In genomic region chr17:65604315-65604714, GRCm38 (mm10) we compare ENCODE assay signal across 21 mouse cellular contexts. TPM values are rescaled to one million over a fixed set of nuclear protein-coding genes. Genes with fewer than 3 reads are reported as not detected.
A peak's percentile ranks its signal among the peaks of the same experiment; 100 is the strongest.
DNase-seq lines count a peak whose midpoint lies in the region; ATAC-seq and TF ChIP-seq lines count a peak whose summit lies in the region.
"Had no signal": no experiment of that assay in that cellular context is flagged by ENCODE, and none has a peak within 500 bp of the region (broad histone marks: within the 10 kb centered on the region; RNA-seq: fewer than 3 reads in every experiment).

No protein-coding gene starts in this region.

- no peaks in the 10 kb centered on the region for H3K9me3 ChIP-seq in stomach, postnatal 0 days (ENCODE audit: control insufficient read depth, low read length)
- H3K9me3 ChIP-seq: forebrain, embryonic 13.5 days; limb, embryonic 10.5 days had no signal

- peak; percentile 22 for DNase-seq in lung, postnatal 36 days
- DNase-seq in lung, postnatal 4 days, result no peak
- peak; percentile 27 for DNase-seq in fibroblast of lung, adult 2 months (ENCODE audit: low read depth)
- no peak for DNase-seq in stomach, postnatal 0 days (ENCODE audit: low spot score)
- no peak for DNase-seq in layer of hippocampus, adult 8-10 months (ENCODE audit: low spot score in 2 of 2)
- no peak for DNase-seq in layer of hippocampus, adult 9-10 months (ENCODE audit: low spot score)
- no peak for DNase-seq in frontal cortex, adult 2 months (ENCODE audit: extremely low spot score in 1 of 2, low spot score in 1 of 2)
- DNase-seq: adrenal gland, postnatal 14 days; heart, adult 18-20 months; heart, postnatal 10 days; layer of hippocampus, postnatal 36 days; right cerebral cortex, postnatal 14 days; thymus, adult 18-20 months had no signal

- H3K36me3 ChIP-seq in macrophage (ENCODE audit: inconsistent target), result no peaks in the 10 kb centered on the region
- H3K36me3 ChIP-seq in stomach, postnatal 0 days (ENCODE audit: control insufficient read depth, insufficient read depth, low read length), result no peaks in the 10 kb centered on the region

- TF ChIP-seq CTCF in stomach, postnatal 0 days (IDR thresholded peaks at IDR 0.05; ENCODE audit: low read depth), result no peak

- peak overlapping the region; percentile 13; the same call in 1 of the 2 replicates for H3K27ac ChIP-seq in macrophage
- no peak overlapping the region for H3K27ac ChIP-seq in stomach, postnatal 0 days (replicated peaks)
- H3K27ac ChIP-seq: forebrain, embryonic 13.5 days; hindbrain, postnatal 0 days; limb, embryonic 10.5 days had no signal

- no peak overlapping the region for H3K9ac ChIP-seq in stomach, postnatal 0 days (ENCODE audit: low read length)
- H3K9ac ChIP-seq: forebrain, embryonic 13.5 days had no signal

- no peak overlapping the region for H3K4me2 ChIP-seq in stomach, postnatal 0 days (replicated peaks; ENCODE audit: low read depth)
- H3K4me2 ChIP-seq: forebrain, embryonic 13.5 days had no signal

- H3K79me2 ChIP-seq in macrophage (ENCODE audit: inconsistent target), result peaks cover 100% of the 10 kb centered on the region

- no peaks in the 10 kb centered on the region for H3K27me3 ChIP-seq in stomach, postnatal 0 days (ENCODE audit: control insufficient read depth, insufficient read depth, low read length)
- H3K27me3 ChIP-seq: forebrain, embryonic 13.5 days had no signal

- ATAC-seq in stomach, postnatal 0 days (ENCODE audit: low FRiP score, low TSS enrichment), result peak; percentile 63
- ATAC-seq: forebrain, embryonic 13.5 days; hindbrain, postnatal 0 days had no signal

- no peak for TF ChIP-seq EP300 in stomach, postnatal 0 days (optimal IDR thresholded peaks at IDR 0.05)

- no peak overlapping the region for H3K4me3 ChIP-seq in macrophage (ENCODE audit: inconsistent target)
- H3K4me3 ChIP-seq in stomach, postnatal 0 days (ENCODE audit: low read depth, low read length), result no peak overlapping the region
- H3K4me3 ChIP-seq: forebrain, embryonic 13.5 days; limb, embryonic 10.5 days had no signal

- H3K4me1 ChIP-seq in stomach, postnatal 0 days (replicated peaks; ENCODE audit: control insufficient read depth, insufficient read depth), result peaks cover 14% of the 10 kb centered on the region

RNA-seq across cellular contexts. Expression of gene Vapa, which starts 9.0 kb away (rescaled TPM):
- total RNA-seq in macrophage (2018; cell fraction: chromatin; rRNA removed), result 10 to 100 TPM; 10.4 to 30.8 (median 18.0) TPM
- 10 to 100 TPM; 65.7 to 93.2 (median 73.0) TPM for total RNA-seq in macrophage (2018; cell fraction: cytosol; rRNA removed)
- total RNA-seq in macrophage (2018; cell fraction: nucleus; rRNA removed), result 10 to 100 TPM; 20.1 to 55.1 (median 38.7) TPM
- 55.9 to 98.6 TPM (median 79.0 TPM) in 3 replicates for polyA plus RNA-seq in macrophage (2018)
- polyA plus RNA-seq in stomach, postnatal 0 days (2015; fragmentation: Nextera tagmentation; extraction: Ambion mirVana), result 203 and 210 TPM in 2 replicates
- total RNA-seq in layer of hippocampus, adult 8-10 months (2022), result 100 to 1,000 TPM; 115 to 138 (median 124) TPM
- polyA plus RNA-seq in frontal cortex, adult 2 months (2012; rRNA removed), result 89.6 and 91.4 TPM in 2 replicates

RNA-seq across cellular contexts. Expression of gene Txndc2, which starts 37.7 kb away (rescaled TPM):
- 1 to 10 TPM in 14 of 26 experiments, under 1 TPM in 9, not detected in 3; 0.33 to 3.4 (median 1.3) TPM for total RNA-seq in macrophage (2018; cell fraction: chromatin; rRNA removed)
- total RNA-seq in macrophage (2018; cell fraction: cytosol; rRNA removed), result under 1 TPM in 10 of 26 experiments, not detected in 16; 0.06 to 0.19 (median 0.10) TPM
- 1 to 10 TPM in 7 of 26 experiments, under 1 TPM in 13, not detected in 6; 0.45 to 2.6 (median 0.77) TPM for total RNA-seq in macrophage (2018; cell fraction: nucleus; rRNA removed)
- 0.10 TPM in 1 of 3 replicates, not detected in the others for polyA plus RNA-seq in macrophage (2018)
- not detected in 2 replicates for polyA plus RNA-seq in stomach, postnatal 0 days (2015; fragmentation: Nextera tagmentation; extraction: Ambion mirVana)
- total RNA-seq in layer of hippocampus, adult 8-10 months (2022), result not detected
- polyA plus RNA-seq in frontal cortex, adult 2 months (2012; rRNA removed), result 0.10 and 0.19 TPM in 2 replicates
- total RNA-seq: gastrocnemius, adult 18-20 months; heart, adult 18-20 months; hindbrain, postnatal 0 days; layer of hippocampus, postnatal 36 days; midbrain, postnatal 0 days had no signal
- polyA plus RNA-seq: embryonic facial prominence, embryonic 14.5 days; limb, embryonic 10.5 days; lung, embryonic 16.5 days; midbrain, postnatal 0 days had no signal

Comparison
In these comparisons a context has a peak if more than half of its experiments do, and no peak if none do; other contexts are left out.
1. DNase-seq: peak in lung, postnatal 36 days (single experiment) and fibroblast of lung, adult 2 months (single experiment); none in lung, postnatal 4 days (0 of 2), stomach, postnatal 0 days (single experiment), layer of hippocampus, adult 8-10 months (0 of 2), layer of hippocampus, adult 9-10 months (single experiment) and frontal cortex, adult 2 months (0 of 2).